Mouse (Mus musculus): ENCODE results near the gene Usp39.

DNA sequence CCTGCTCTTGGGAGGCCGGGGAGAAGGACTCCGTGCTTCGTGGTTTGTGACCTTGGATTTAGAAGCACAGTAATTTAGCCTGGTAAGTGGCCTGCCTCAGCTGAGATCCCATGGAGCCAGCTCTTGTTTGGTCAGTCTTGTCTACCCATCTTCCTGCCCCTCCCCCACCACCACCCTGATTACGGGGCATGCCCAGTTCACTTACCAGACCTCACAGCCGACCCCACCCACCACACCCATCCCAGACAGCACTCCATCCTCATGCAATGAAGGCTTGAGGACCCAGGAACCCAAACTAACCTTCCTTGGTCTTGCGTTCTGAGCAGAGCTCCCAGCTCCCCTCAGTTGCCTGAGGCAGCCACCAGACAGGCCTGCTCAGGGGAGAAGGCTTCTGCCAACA, 71.8 kb downstream of the Usp39 start:
- TF ChIP-seq CTCF (conservative IDR thresholded peaks at IDR 0.05; ENCODE audit: low read length) = no peak
- no peak for TF ChIP-seq NANOG (IDR thresholded peaks at IDR 0.05; ENCODE audit: borderline replicate concordance, low read length)
- TF ChIP-seq POU5F1 (IDR thresholded peaks at IDR 0.05; ENCODE audit: borderline replicate concordance, low read length) = no peak

Data from E14TG2a.4 (cell line).